Mouse (Mus musculus) CD4-positive, CD25-positive, alpha-beta regulatory T cell, adult 2 months (primary cell): Measurements from ENCODE around the gene Mapkapk3.
A peak's percentile ranks its signal among the peaks of the same experiment; 100 is the strongest.
"Not testable (repeated sequence)": the region's sequence is repeated elsewhere in the genome, so short reads cannot be mapped to it uniquely, and the experiment has no call there.

Experiments
- DNase-seq: peaks from one replicate; pipeline ENCODE4 v3.0.0-alpha.2; 2012; ENCODE audit warnings: low read depth, low spot score

Gene Mapkapk3

GRCm38 (mm10) chr9:107307099-107307872 is 17.6 kb upstream of the Mapkapk3 start:
- peak; percentile 54 for DNase-seq

- DNase-seq, result not testable (repeated sequence)
Observed at GRCm38 (mm10) chr9:107306673-107307072, 17.0 kb upstream of the Mapkapk3 start.

- DNase-seq, result peak; percentile 82
Observed at GRCm38 (mm10) chr9:107305601-107306542, 16.2 kb upstream of the Mapkapk3 start.

- DNase-seq, result no peak
Observed at GRCm38 (mm10) chr9:107305012-107305411, 15.3 kb upstream of the Mapkapk3 start.

GRCm38 (mm10) chr9:107304383-107304782 is 14.7 kb upstream of the Mapkapk3 start:
- no peak for DNase-seq

- DNase-seq, result no peak
Observed at GRCm38 (mm10) chr9:107303900-107304299, 14.2 kb upstream of the Mapkapk3 start.

GRCm38 (mm10) chr9:107303121-107303820 is 13.6 kb upstream of the Mapkapk3 start:
- peak; percentile 54 for DNase-seq

- DNase-seq, result no peak
Observed at GRCm38 (mm10) chr9:107302592-107302991, 12.9 kb upstream of the Mapkapk3 start.

- peak; percentile 13 for DNase-seq
Observed at GRCm38 (mm10) chr9:107301554-107302331, 12.1 kb upstream of the Mapkapk3 start.

- peak; percentile 47 for DNase-seq
Observed at GRCm38 (mm10) chr9:107300224-107300973, 10.7 kb upstream of the Mapkapk3 start.

- peak; percentile 10 for DNase-seq
Observed at GRCm38 (mm10) chr9:107299783-107300182, 10.1 kb upstream of the Mapkapk3 start.

GRCm38 (mm10) chr9:107298876-107299275 is 9.2 kb upstream of the Mapkapk3 start:
- DNase-seq, result peak; percentile 41

- DNase-seq, result peak; percentile 73
Observed at GRCm38 (mm10) chr9:107298059-107298780, 8.5 kb upstream of the Mapkapk3 start.

- no peak for DNase-seq
Observed at GRCm38 (mm10) chr9:107297658-107298057, 8.0 kb upstream of the Mapkapk3 start.

GRCm38 (mm10) chr9:107297059-107297458 is 7.4 kb upstream of the Mapkapk3 start:
- peak; percentile 50 for DNase-seq

GRCm38 (mm10) chr9:107296501-107296965 is 6.9 kb upstream of the Mapkapk3 start:
- DNase-seq, result peak; percentile 92

GRCm38 (mm10) chr9:107296041-107296440 is 6.4 kb upstream of the Mapkapk3 start:
- no peak for DNase-seq

- no peak for DNase-seq
Observed at GRCm38 (mm10) chr9:107296016-107296040, 6.2 kb upstream of the Mapkapk3 start, which contains the start of gene Cish. Gene Cish (plus strand): TSS chr9:107296026.

GRCm38 (mm10) chr9:107295616-107296015 is 5.9 kb upstream of the Mapkapk3 start:
- peak; percentile 90 for DNase-seq

- DNase-seq, result peak; percentile 88
Observed at GRCm38 (mm10) chr9:107294249-107294648, 4.6 kb upstream of the Mapkapk3 start.
